Mouse (Mus musculus) ES-Bruce4 (cell line): ENCODE data around the gene Sik1.

ENCODE experiments used
- CTCF ChIP-seq: IDR thresholded peaks from one replicate; pipeline ENCODE4 v1.8.1; 2011; ENCODE audit warnings: low read depth, low read length
- EP300 ChIP-seq: IDR thresholded peaks from 2 replicates; pipeline ENCODE4 v1.6.1; 2011; ENCODE audit warnings: low read depth, low read length; ENCODE audit not compliant: insufficient read depth
- POLR2A ChIP-seq: IDR thresholded peaks from one replicate; pipeline ENCODE4 v1.8.1; 2011; ENCODE audit warnings: low read length; ENCODE audit not compliant: insufficient read depth

DNA sequence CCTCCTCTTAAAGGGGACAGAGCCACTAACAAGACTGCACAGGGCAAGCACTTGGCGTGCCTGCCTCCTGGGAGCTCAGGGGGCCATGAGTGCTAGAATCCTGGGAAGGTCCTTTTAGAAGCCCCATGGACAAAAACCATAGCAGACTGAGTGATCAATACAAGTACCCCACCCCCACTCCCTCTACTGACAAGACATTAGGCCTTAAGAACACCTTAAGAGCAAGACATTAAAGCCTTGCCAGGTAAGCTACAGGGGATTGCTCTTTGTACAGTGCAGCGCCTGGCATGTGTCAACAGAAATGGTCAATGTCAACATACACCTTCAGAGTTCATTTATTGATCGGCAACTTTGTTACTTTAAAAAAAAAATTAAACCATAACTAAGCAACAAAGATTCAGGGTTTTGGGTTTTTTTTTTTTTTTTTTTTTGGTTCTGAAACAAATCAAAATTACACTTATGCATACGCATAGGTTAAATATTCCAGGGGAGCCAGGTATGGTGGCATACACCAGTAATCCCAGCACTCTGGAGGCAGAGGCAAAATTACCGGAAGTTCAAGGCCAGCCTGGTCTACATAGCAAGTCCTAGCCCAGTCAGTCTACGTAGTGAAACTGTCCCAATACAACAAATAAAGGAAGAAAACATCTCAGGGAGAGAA is 3.7 kb downstream of the Sik1 start:
- no peak for TF ChIP-seq CTCF
- TF ChIP-seq EP300: no peak
- no peak for TF ChIP-seq POLR2A
